8 mouse cellular contexts compared by ENCODE assay signal in the genomic region with DNA sequence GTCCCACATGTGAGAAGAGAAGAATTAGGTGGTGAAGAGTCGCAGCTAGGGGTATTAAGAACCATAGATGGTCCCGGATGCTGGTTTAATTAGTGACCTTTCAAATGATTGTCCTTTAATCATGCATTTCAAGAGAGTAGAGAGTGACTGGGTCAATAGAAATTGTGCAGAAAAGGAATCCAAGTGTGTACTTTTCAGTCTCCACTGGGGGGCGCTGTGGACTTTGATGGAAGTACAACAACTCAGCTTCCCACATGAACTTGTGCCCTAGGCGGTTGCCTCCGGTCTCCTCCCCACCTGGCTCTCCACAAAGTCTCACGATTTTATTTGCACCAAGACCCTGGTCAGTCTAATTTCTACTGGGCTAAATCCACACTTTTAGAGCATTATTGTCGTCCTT.
DNase-seq lines count a peak whose midpoint lies in the region; ATAC-seq and TF ChIP-seq lines count a peak whose summit lies in the region.

No protein-coding gene starts in this region.

- DNase-seq in forebrain, embryonic 10.5 days (ENCODE audit: extremely low spot score, low spot score), result peak; percentile 46
- DNase-seq in 416B (ENCODE audit: low read depth), result peak; percentile 76
- DNase-seq in adrenal gland, postnatal 25 days, result peak; percentile 86
- peak; percentile 19 for DNase-seq in fibroblast of lung, adult 2 months (ENCODE audit: low read depth)
- peak; percentile 47 to 86 for DNase-seq in kidney, postnatal 36 days
- peak; percentile 79 for DNase-seq in lung, embryonic 14.5 days
- DNase-seq in telencephalon, adult 2 months (ENCODE audit: low read depth, low spot score), result peak; percentile 24

- peak; percentile 62 for TF ChIP-seq CTCF in lung, embryonic 14.5 days (IDR thresholded peaks at IDR 0.05; ENCODE audit: low read depth)

- H3K4me2 ChIP-seq in forebrain, embryonic 12.5 days, result no peak overlapping the region
- H3K4me2 ChIP-seq in lung, embryonic 14.5 days, result no peak overlapping the region

- no peak overlapping the region for H3K27ac ChIP-seq in forebrain, embryonic 10.5 days
- H3K27ac ChIP-seq in forebrain, embryonic 12.5 days, result no peak overlapping the region
- H3K27ac ChIP-seq in lung, embryonic 14.5 days (ENCODE audit: low read depth), result no peak overlapping the region

- no peak overlapping the region for H3K4me3 ChIP-seq in forebrain, embryonic 10.5 days
- no peak overlapping the region for H3K4me3 ChIP-seq in forebrain, embryonic 12.5 days (replicated peaks)
- H3K4me3 ChIP-seq in lung, embryonic 14.5 days (ENCODE audit: low read depth, low read length), result no peak overlapping the region

- no peak for ATAC-seq in forebrain, embryonic 12.5 days (ENCODE audit: low FRiP score)
- ATAC-seq in lung, embryonic 14.5 days (ENCODE audit: insufficient read depth), result no peak

- no peaks in the 10 kb centered on the region for H3K36me3 ChIP-seq in forebrain, embryonic 10.5 days (replicated peaks)
- no peaks in the 10 kb centered on the region for H3K36me3 ChIP-seq in forebrain, embryonic 12.5 days (replicated peaks)
- no peaks in the 10 kb centered on the region for H3K36me3 ChIP-seq in lung, embryonic 14.5 days (ENCODE audit: insufficient read depth)

- no peak overlapping the region for H3K9ac ChIP-seq in forebrain, embryonic 12.5 days
- H3K9ac ChIP-seq in lung, embryonic 14.5 days, result no peak overlapping the region

- H3K27me3 ChIP-seq in forebrain, embryonic 10.5 days (ENCODE audit: poor library complexity, severe bottlenecking), result no peaks in the 10 kb centered on the region
- no peaks in the 10 kb centered on the region for H3K27me3 ChIP-seq in forebrain, embryonic 12.5 days
- H3K27me3 ChIP-seq in lung, embryonic 14.5 days (ENCODE audit: insufficient read depth, low read length), result no peaks in the 10 kb centered on the region

- no peaks in the 10 kb centered on the region for H3K9me3 ChIP-seq in forebrain, embryonic 10.5 days
- no peaks in the 10 kb centered on the region for H3K9me3 ChIP-seq in forebrain, embryonic 12.5 days
- no peaks in the 10 kb centered on the region for H3K9me3 ChIP-seq in lung, embryonic 14.5 days (ENCODE audit: low read depth, low read length)

- 51% methylated on average over 7 of the region's 7 CpGs for WGBS in forebrain, embryonic 10.5 days
- 52% methylated on average over 7 of the region's 7 CpGs for WGBS in forebrain, embryonic 12.5 days
- WGBS in lung, embryonic 14.5 days, result 34% methylated on average over 7 of the region's 7 CpGs

- peaks cover 4% of the 10 kb centered on the region for H3K4me1 ChIP-seq in forebrain, embryonic 10.5 days
- no peaks in the 10 kb centered on the region; the same call in 1 of the 2 replicates for H3K4me1 ChIP-seq in forebrain, embryonic 12.5 days
- H3K4me1 ChIP-seq in lung, embryonic 14.5 days (ENCODE audit: insufficient read depth), result no peaks in the 10 kb centered on the region

Comparison
In these comparisons a context has a peak if more than half of its experiments do, and no peak if none do; other contexts are left out.
1. DNase-seq: peak in every context shown above with its lines; median percentile 86 in adrenal gland, postnatal 25 days; 79 in lung, embryonic 14.5 days; 76 in 416B; 66 in kidney, postnatal 36 days; 46 in forebrain, embryonic 10.5 days; 24 in telencephalon, adult 2 months; 19 in fibroblast of lung, adult 2 months.